Mouse (Mus musculus) lung, embryonic 15.5 days (tissue): ENCODE data around the gene Prss8. TPM values are rescaled to one million over a fixed set of nuclear protein-coding genes. Genes with fewer than 3 reads are reported as not detected.
"Not testable (repeated sequence)": the region's sequence is repeated elsewhere in the genome, so short reads cannot be mapped to it uniquely, and the experiment has no call there.

Experiments
- ATAC-seq: fragments of 200-750 bp; cut with Nextera tagmentation; 2 replicates; pipeline ENCODE4 v1.8.0; 2017; ENCODE audit warnings: moderate number of reproducible peaks, borderline replicate concordance; ENCODE audit not compliant: low FRiP score, low TSS enrichment; ENCODE audit errors: extremely low read depth
- H3K27ac ChIP-seq: fragments of 300-500 bp; sonication (generic); 2 replicates; pipeline ENCODE4 v1.5.1; 2015; ENCODE audit warnings: moderate library complexity, mild to moderate bottlenecking, inconsistent platforms
- H3K27me3 ChIP-seq: fragments of 300-500 bp; sonication (generic); 2 replicates; pipeline ENCODE4 v1.6.1; 2015; ENCODE audit warnings: inconsistent platforms
- H3K36me3 ChIP-seq: fragments of 300-500 bp; sonication (generic); 2 replicates; pipeline ENCODE4 v1.6.1; 2015; ENCODE audit warnings: inconsistent platforms
- H3K4me1 ChIP-seq: fragments of 300-500 bp; sonication (generic); 2 replicates; pipeline ENCODE4 v1.6.1; 2015; ENCODE audit warnings: inconsistent platforms
- H3K4me2 ChIP-seq: fragments of 300-500 bp; sonication (generic); 2 replicates; pipeline ENCODE4 v1.6.1; 2015; ENCODE audit warnings: inconsistent platforms, mild to moderate bottlenecking, moderate library complexity
- H3K4me3 ChIP-seq: fragments of 300-500 bp; sonication (generic); 2 replicates; pipeline ENCODE4 v1.5.1; 2015; ENCODE audit warnings: mild to moderate bottlenecking, inconsistent platforms
- H3K9ac ChIP-seq: fragments of 300-500 bp; sonication (generic); 2 replicates; pipeline ENCODE4 v1.6.1; 2015; ENCODE audit warnings: inconsistent platforms
- H3K9me3 ChIP-seq: fragments of 300-500 bp; sonication (generic); 2 replicates; pipeline ENCODE4 v1.6.1; 2016; ENCODE audit warnings: inconsistent platforms
- WGBS: fragments of 180-500 bp; shearing (Covaris S2); methylation state at CpG from one replicate; pipeline ENCODE4 v1.1.7; 2015; 5-methylcytosine and 5-hydroxymethylcytosine counted together
- polyA plus RNA-seq: library from polyadenylated mRNA; unstranded; fragments of >200 nt; fragmentation: Nextera tagmentation; extraction: Ambion mirVana; gene quantifications from 2 replicates; pipeline ENCODE4 v1.2.1, GENCODE M21; 2015

Prss8 gene
- polyA plus RNA-seq, 1 experiment from 2014 or later: 84.5 TPM

GRCm38 (mm10) chr7:127942097-127942496 lies 12.2 kb upstream of the Prss8 start:
- H3K36me3 ChIP-seq, H3K4me1 ChIP-seq, H3K9ac ChIP-seq, H3K4me3 ChIP-seq, H3K4me2 ChIP-seq, H3K9me3 ChIP-seq, H3K27ac ChIP-seq, ATAC-seq: not testable (repeated sequence)
- H3K27me3 ChIP-seq: peaks cover 33% of the 10 kb centered on the region
- 53% methylated on average over 2 of the region's 2 CpGs for WGBS

- no peaks in the 10 kb centered on the region for H3K9me3 ChIP-seq
- no peaks in the 10 kb centered on the region for H3K36me3 ChIP-seq
- H3K4me2 ChIP-seq: peak overlapping the region; percentile 97
- peaks cover 40% of the 10 kb centered on the region for H3K4me1 ChIP-seq
- ATAC-seq: no peak
- H3K9ac ChIP-seq: peak overlapping the region; percentile 78
- no peaks in the 10 kb centered on the region for H3K27me3 ChIP-seq
- 51% methylated on average over 18 of the region's 18 CpGs for WGBS
- H3K4me3 ChIP-seq: peak overlapping the region; percentile 73
- H3K27ac ChIP-seq: peak overlapping the region; percentile 71
Observed at GRCm38 (mm10) chr7:127936216-127936884, 6.4 kb upstream of the Prss8 start.

GRCm38 (mm10) chr7:127935748-127936159 lies 5.8 kb upstream of the Prss8 start:
- Histone ChIP-seq H3K27me3 (no peaks in the 10 kb centered on the region), H3K9ac (peak overlapping the region; percentile 78), H3K4me1 (peaks cover 45% of the 10 kb centered on the region), H3K9me3 (no peaks in the 10 kb centered on the region), H3K27ac (peak overlapping the region; percentile 71), H3K36me3 (no peaks in the 10 kb centered on the region), H3K4me3 (peak overlapping the region; percentile 73), H3K4me2 (peak overlapping the region; percentile 97)
- ATAC-seq: peak; percentile 14
- WGBS: under 1% methylated on average over 38 of the region's 38 CpGs

DNA sequence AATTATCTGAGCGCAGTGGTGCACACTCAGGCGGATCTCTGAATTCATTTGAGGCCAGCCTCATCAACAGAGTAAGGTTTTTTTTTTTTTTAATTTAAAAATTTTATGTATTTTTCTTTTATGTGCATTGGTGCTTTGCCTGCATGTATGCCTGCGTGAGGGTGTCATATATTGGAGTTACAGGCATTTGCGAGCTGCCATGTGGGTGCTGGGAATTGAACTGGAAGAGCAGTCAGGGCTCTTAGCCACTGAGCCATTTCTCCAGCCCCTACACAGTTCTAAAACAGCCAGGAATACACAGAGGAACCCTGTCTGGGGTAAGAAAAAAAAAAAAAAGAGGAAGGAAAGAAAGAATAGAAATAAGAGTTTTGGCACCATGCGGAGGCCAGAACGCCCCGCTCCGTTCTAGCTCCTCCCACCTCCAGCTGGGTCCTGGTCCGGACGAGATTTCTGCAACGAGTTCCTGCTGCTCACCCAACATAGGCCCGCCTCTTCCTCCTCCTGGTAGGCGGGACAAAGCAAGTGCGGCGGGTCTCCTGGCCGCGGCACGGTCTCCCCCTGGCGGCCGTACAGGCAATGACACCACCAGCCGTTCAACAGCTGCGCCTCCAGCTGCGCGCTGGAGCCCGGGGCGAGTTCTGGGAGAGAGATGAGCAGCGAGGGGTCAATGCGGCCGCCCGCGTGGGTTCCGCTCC lies 5.3 kb upstream of the Prss8 start:
- H3K27ac ChIP-seq: peak overlapping the region; percentile 72
- H3K4me2 ChIP-seq: peak overlapping the region; percentile 97
- WGBS: 6% methylated on average over 32 of the region's 32 CpGs
- H3K9ac ChIP-seq: peak overlapping the region; percentile 78
- H3K4me1 ChIP-seq: peaks cover 51% of the 10 kb centered on the region
- peak; percentile 93 for ATAC-seq
- peak overlapping the region; percentile 73 for H3K4me3 ChIP-seq
- no peaks in the 10 kb centered on the region for H3K36me3 ChIP-seq
- peaks cover 4% of the 10 kb centered on the region for H3K27me3 ChIP-seq
- no peaks in the 10 kb centered on the region for H3K9me3 ChIP-seq

- 80% methylated on average over 5 of the region's 5 CpGs for WGBS
- H3K36me3 ChIP-seq: no peaks in the 10 kb centered on the region
- H3K9me3 ChIP-seq: no peaks in the 10 kb centered on the region
- no peak overlapping the region for H3K9ac ChIP-seq
- ATAC-seq: no peak
- no peak overlapping the region for H3K4me2 ChIP-seq
- H3K4me3 ChIP-seq: no peak overlapping the region
- 0 out of 2 replicates have a peak overlapping the region, but pooled peaks have one; percentile 96 for H3K27ac ChIP-seq
- H3K4me1 ChIP-seq: peaks cover 53% of the 10 kb centered on the region
- peaks cover 13% of the 10 kb centered on the region for H3K27me3 ChIP-seq
Observed at GRCm38 (mm10) chr7:127934075-127934474, 4.2 kb upstream of the Prss8 start.

- no peaks in the 10 kb centered on the region for H3K9me3 ChIP-seq
- peak overlapping the region; percentile 31 for H3K4me2 ChIP-seq
- H3K4me3 ChIP-seq: 0 out of 2 replicates have a peak overlapping the region, but pooled peaks have one; percentile 5
- H3K27me3 ChIP-seq: peaks cover 20% of the 10 kb centered on the region
- WGBS: 23% methylated on average over 13 of the region's 13 CpGs
- ATAC-seq: no peak
- no peak overlapping the region; the same call in 1 of the 2 replicates for H3K9ac ChIP-seq
- H3K27ac ChIP-seq: peak overlapping the region; percentile 96
- peaks cover 54% of the 10 kb centered on the region for H3K4me1 ChIP-seq
- no peaks in the 10 kb centered on the region for H3K36me3 ChIP-seq
Observed at GRCm38 (mm10) chr7:127932273-127933031, 2.5 kb upstream of the Prss8 start.

DNA sequence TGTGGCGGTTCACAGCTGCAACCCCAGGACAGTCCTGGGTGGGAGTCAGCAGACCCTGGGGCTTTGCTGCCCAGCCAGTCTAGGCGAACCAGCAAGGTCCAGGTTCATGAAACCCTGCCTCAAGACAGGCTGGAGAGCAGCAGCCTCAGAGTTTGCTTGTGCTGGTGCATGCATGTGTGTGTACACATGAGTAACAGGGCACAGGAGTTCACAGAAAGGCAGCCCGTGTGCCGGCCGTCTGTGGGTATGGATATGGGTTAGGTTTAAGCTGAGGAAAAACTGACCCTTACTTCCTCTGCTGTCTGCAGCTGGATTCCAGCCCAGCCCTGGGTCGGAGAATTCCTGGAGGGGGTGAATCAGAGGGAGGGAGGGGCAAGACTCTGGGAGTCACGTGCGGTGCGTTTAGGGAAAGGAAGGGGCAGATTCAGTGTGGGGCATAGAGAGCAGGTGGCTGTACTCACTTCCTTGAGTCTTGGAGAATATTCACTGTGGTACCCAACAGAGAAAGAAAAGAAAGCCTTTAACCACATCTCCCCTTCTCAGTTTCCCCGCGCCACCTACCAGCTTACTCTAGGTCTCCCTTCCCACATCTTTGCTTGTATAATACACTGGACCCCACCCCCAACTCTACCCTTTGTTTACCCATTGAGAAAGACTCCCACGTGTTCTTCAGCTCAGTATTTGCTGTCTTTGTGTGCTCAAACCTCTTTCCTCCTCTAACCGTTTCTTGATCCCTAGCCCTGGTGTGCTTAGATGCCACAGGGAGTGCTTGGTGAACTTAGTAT lies 1.6 kb upstream of the Prss8 start:
- Histone ChIP-seq H3K4me1 (peaks cover 62% of the 10 kb centered on the region), H3K9me3 (no peaks in the 10 kb centered on the region), H3K9ac (peak overlapping the region; percentile 14; the same call in 1 of the 2 replicates), H3K27ac (peak overlapping the region; percentile 96), H3K4me2 (peak overlapping the region; percentile 31), H3K27me3 (peaks cover 20% of the 10 kb centered on the region), H3K36me3 (peaks cover 5% of the 10 kb centered on the region; the same call in 1 of the 2 replicates), H3K4me3 (0 out of 2 replicates have a peak overlapping the region, but pooled peaks have one; percentile 5)
- WGBS: 21% methylated on average over 13 of the region's 13 CpGs
- 0 out of 2 replicates have a peak, but pooled peaks have one; percentile 19 for ATAC-seq

GRCm38 (mm10) chr7:127930636-127931035 lies 732 bp upstream of the Prss8 start:
- WGBS: 51% methylated on average over 5 of the region's 5 CpGs
- peaks cover 20% of the 10 kb centered on the region for H3K27me3 ChIP-seq
- peak overlapping the region; percentile 96 for H3K27ac ChIP-seq
- peaks cover 10% of the 10 kb centered on the region; the same call in 1 of the 2 replicates for H3K36me3 ChIP-seq
- peak overlapping the region; percentile 50 for H3K4me2 ChIP-seq
- no peak overlapping the region for H3K9ac ChIP-seq
- H3K9me3 ChIP-seq: no peaks in the 10 kb centered on the region
- H3K4me1 ChIP-seq: peaks cover 64% of the 10 kb centered on the region
- no peak overlapping the region for H3K4me3 ChIP-seq
- no peak for ATAC-seq

DNA sequence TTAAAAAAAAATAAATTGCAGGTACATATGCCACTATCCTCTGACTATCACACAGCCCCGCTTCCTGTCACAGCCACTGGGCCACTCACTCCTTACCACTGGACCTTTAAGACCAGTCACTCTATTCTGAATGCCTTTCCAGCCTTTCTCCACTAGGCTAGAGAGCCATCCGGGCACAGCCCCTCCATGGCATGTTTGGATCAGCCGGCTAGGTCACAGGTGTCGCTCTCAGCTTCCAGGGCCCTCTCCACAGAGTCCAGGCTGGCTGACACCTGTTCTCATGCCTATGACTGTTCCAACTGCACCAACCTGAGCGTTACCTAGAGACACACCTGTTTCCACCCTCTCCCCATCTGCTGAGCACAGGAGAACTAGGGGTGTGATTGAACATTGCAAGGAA lies 1.3 kb downstream of the Prss8 start:
- ATAC-seq: no peak
- Histone ChIP-seq H3K27ac (peak overlapping the region; percentile 96), H3K27me3 (peaks cover 20% of the 10 kb centered on the region), H3K4me1 (peaks cover 67% of the 10 kb centered on the region), H3K9ac (peak overlapping the region; percentile 59), H3K4me2 (peak overlapping the region; percentile 50), H3K9me3 (no peaks in the 10 kb centered on the region), H3K36me3 (peaks cover 26% of the 10 kb centered on the region; the same call in 1 of the 2 replicates), H3K4me3 (peak overlapping the region; percentile 49)
- 26% methylated on average over 5 of the region's 5 CpGs for WGBS

DNA sequence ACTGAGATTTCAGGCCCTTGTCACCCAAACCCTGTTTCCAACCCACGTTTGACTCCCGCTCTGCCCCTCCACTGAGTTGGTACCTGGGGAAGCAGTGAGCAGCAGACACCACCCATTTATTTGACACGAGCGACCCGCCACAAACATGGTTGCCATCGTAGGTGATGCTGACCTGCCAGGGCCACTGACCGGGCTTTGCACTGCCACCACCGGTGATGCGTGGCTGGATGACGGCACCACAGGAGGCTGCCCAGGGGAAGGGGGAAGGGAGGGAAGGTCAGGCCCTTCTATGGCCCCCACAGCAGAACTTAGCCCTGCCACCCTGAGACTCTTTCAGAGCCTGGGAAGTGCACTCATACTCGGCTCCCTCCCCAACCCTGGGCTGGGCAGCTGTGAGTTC lies 2.2 kb downstream of the Prss8 start:
- H3K36me3 ChIP-seq: peaks cover 30% of the 10 kb centered on the region
- H3K4me1 ChIP-seq: peaks cover 69% of the 10 kb centered on the region
- 77% methylated on average over 11 of the region's 11 CpGs for WGBS
- H3K4me3 ChIP-seq: peak overlapping the region; percentile 49
- peaks cover 20% of the 10 kb centered on the region for H3K27me3 ChIP-seq
- peak overlapping the region; percentile 29; the same call in 1 of the 2 replicates for H3K9ac ChIP-seq
- peak overlapping the region; percentile 50 for H3K4me2 ChIP-seq
- H3K9me3 ChIP-seq: no peaks in the 10 kb centered on the region
- ATAC-seq: no peak
- H3K27ac ChIP-seq: peak overlapping the region; percentile 96

GRCm38 (mm10) chr7:127926846-127927245 lies 3.1 kb downstream of the Prss8 start:
- WGBS: 76% methylated on average over 11 of the region's 11 CpGs
- peaks cover 66% of the 10 kb centered on the region for H3K4me1 ChIP-seq
- H3K9ac ChIP-seq: peak overlapping the region; percentile 13; the same call in 1 of the 2 replicates
- H3K27ac ChIP-seq: peak overlapping the region; percentile 96
- ATAC-seq: no peak
- peaks cover 20% of the 10 kb centered on the region for H3K27me3 ChIP-seq
- no peak overlapping the region for H3K4me3 ChIP-seq
- peak overlapping the region; percentile 50 for H3K4me2 ChIP-seq
- no peaks in the 10 kb centered on the region for H3K9me3 ChIP-seq
- peaks cover 33% of the 10 kb centered on the region for H3K36me3 ChIP-seq
